Mouse (Mus musculus): Measurements from ENCODE around the gene Rag1.

DNA sequence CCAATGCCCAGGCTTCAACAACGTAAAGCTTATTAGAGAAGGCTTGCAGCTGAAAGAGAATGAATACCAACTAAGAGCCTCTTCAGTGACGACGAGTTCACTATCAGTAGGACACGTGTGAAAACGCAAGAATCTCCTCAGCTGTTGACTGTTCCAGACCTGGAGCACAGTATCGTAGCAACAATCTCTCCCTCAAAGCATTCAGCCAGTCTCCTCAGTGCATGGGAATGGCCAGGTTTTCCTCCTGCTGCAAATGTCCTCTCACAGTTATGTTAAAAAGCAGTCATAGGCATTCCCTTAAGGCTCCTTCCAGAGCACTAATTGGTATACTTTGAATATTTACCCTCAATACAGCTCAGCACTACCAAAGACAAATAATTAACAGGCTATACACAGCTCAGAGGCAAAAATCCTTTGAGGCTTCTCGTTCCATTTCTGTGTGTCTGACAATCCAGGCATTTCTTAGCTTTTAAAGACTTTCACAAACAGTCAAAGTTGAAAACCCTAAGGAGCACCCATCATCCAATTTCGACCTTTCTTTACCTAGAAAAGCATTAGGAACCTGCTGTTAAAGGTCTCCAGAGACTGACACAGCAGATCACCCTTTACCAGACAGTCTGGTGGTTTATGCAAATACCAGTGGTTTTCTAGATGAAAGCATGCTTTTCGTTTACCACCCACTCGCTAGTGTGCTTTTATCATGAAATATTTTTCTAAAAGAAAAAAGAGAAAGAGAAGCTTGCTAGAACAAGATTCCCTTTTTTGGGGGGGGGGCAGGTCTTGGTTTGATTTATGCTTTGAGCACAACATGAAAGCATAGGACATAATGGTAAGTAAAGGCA, 33.6 kb downstream of the Rag1 start:
- no peak for TF ChIP-seq POLR2A (IDR thresholded peaks at IDR 0.05; ENCODE audit: low read depth, low read length)
- no peak for TF ChIP-seq CTCF (IDR thresholded peaks at IDR 0.05; ENCODE audit: borderline replicate concordance, insufficient read depth, low read length)

Data from embryonic fibroblast, embryonic 13.5 days (primary cell).